Mouse (Mus musculus): ENCODE measurements at regions not wholly inside any gene's neighbourhood (a gene's known extent, or its start where the extent isn't known, plus 50 kb on each side); places are given as distances from the start of the nearest gene placed in this dataset.

DNA sequence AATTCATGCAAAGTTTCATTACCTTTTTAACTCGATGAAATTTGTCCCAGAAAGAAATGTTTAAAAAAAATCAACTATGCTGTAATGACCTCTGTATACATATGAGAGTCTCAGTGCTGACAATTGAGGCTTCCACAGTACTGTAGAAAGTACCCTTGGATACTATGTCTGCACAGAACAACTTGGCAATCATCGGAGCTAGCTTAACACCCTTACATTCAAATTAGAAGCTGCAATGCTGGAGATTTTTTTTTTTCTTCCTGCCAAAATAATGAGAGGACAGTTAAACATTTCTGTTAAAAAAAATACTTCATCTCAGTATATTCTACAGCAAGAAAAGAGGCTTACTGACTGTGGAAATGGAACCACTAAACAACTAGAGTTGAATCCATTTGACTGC, 452.1 kb upstream of the Cntn6 start:
- no peak for DNase-seq

DNA sequence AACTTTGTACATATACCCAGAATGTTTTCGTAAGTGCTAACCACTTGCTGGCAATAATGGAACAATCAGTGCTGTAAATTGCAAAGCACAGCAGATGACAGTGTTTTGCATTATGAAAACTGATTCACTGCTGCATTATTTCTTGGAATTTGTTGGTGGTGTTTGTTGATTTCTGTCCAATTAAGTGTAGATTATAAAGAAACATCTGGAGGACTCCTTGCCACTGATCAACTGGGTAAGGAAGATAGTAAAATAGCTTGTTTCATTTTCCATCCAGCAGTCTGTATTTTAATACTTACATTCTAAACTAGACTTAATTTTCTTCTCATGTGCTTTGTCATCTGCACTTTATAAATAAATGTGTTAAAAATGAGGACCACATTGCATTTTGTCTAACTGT, 436.6 kb upstream of the Cntn6 start:
- DNase-seq: no peak

DNA sequence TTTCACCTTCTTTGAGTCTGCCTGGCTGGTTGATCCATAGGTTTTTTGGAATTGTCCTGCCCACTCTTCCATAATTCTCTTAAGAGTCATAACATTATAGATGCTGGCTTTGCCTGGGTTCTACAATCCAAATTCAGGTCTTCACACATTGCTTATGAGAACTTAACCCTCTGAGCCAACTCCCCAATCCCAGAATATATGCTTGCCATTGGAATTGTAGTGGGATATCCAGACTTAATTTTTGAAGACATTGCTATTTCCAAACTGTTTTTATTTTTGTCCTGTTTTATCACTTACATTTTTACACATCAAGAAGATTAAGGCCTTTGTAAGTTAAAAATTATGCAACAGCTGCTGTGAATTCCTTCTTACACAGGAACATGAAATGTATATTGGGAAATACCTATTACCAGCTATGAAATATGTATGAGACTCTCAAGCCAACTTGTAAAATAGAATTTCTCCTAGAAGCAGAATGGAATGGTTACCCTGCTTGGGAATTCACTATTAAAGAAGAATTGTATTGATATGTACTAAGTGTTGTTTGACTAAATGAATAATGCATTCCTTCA, 430.8 kb upstream of the Cntn6 start:
- DNase-seq: no peak

DNA sequence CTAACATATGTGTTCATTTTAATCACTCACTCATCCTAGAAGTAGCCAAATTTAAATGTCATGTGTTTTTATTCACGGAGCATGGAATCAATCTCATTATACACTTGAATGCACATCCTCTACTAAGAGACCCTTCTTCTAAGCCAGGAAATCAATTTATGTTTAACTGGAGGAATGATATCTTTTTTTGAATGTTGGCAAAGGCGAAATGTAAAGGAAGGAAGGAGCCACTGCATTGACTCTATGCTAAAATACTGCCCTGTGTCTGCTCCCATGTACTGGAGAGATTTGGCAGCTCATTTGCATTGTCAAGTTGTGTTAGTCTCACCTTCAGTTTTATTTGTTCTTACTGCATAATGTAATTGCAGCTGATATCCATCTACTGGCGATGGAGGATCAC, 412.0 kb upstream of the Cntn6 start:
- DNase-seq: no peak

DNA sequence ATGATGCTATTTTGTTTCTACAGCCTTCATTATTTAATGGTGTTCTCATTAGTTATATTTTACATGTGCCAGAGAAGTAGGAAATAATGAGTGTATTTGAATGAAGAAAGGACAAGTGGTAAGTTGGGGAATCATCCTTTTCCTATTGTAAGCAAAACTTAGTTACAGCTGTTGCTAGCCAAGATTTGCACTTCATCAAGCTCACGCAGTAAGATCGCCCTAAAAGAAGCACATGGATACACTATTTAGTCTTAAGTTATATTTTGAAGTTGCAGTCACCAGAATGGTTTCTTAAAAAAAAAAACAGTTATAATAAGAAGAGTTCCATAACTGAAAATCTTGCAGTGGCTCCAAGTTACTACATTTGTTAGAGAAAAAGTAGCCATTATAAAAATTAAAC, 410.3 kb upstream of the Cntn6 start:
- no peak for DNase-seq

DNA sequence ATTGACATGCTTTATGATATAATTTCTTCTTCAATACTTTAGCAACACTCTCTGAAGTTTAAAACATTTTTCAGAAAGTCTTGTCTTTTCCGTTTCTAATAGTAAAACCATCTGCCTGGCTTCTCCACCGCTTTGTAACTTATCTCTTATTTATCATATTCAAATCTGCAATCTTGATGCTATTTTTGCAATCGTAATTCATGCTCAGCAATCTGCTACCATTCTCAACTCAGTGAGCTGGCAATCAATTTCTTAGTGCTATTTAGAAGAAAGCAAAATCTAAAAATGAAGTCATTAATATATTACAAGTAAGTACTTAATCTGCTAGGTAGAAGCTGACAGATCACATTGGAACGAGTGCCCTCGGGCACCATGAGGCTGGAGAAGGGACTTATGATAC, 384.2 kb upstream of the Cntn6 start:
- DNase-seq: no peak

Measured in layer of hippocampus, postnatal 36 days (tissue).